Mouse (Mus musculus) erythroid progenitor cell, adult 5-6 weeks (primary cell): Measurements from ENCODE around the gene Cd37. TPM values are rescaled to one million over a fixed set of nuclear protein-coding genes. Genes with fewer than 3 reads are reported as not detected.

Experiments
- ATAC-seq: replicated peaks from 2 replicates; pipeline ENCODE4 v1.8.0; 2016; ENCODE audit warnings: moderate number of reproducible peaks, mild to moderate bottlenecking, moderate TSS enrichment, inconsistent platforms; ENCODE audit not compliant: poor library complexity, low FRiP score, severe bottlenecking
- total RNA-seq, 2 experiments: library from RNA; stranded (forward) in 1 of 2; stranded (reverse) in 1 of 2; fragments of 150-400 nt in 1 of 2; fragments of 186-747, 209-891 nt in 1 of 2; gene quantifications; 2 replicates each; pipeline versions ENCODE4 v1.2.3 to v1.2.4; 2015 to 2017; ENCODE audit warnings: low replicate concordance in 2 of 2

Gene Cd37
- total RNA-seq, 2 experiments from 2014 or later, result 54.8 to 82.2 TPM

GRCm38 (mm10) chr7:45211070-45211469 lies 27.8 kb downstream of the Cd37 start:
- ATAC-seq, result 0 out of 2 replicates have a peak, but pooled peaks have one; percentile 3

- ATAC-seq, result no peak
These were observed 30.7 kb downstream of the Cd37 start for GRCm38 (mm10) chr7:45208260-45208659.

- peak; percentile 88 for ATAC-seq
These were observed 34.4 kb downstream of the Cd37 start, which contains the start of gene Ccdc155 for GRCm38 (mm10) chr7:45204380-45205143. Gene Ccdc155 (minus strand): TSS chr7:45204892.

GRCm38 (mm10) chr7:45202654-45203053 lies 36.3 kb downstream of the Cd37 start:
- ATAC-seq, result no peak

- ATAC-seq, result no peak
These were observed 40.0 kb downstream of the Cd37 start for GRCm38 (mm10) chr7:45198961-45199360.

- no peak for ATAC-seq
These were observed 40.5 kb downstream of the Cd37 start for GRCm38 (mm10) chr7:45198435-45198834.

GRCm38 (mm10) chr7:45196994-45197393 lies 41.9 kb downstream of the Cd37 start:
- no peak for ATAC-seq

- ATAC-seq, result no peak
These were observed 42.8 kb downstream of the Cd37 start for GRCm38 (mm10) chr7:45196176-45196535.

- ATAC-seq, result no peak
These were observed 43.4 kb downstream of the Cd37 start for GRCm38 (mm10) chr7:45195341-45196175.

GRCm38 (mm10) chr7:45193871-45194785 lies 44.8 kb downstream of the Cd37 start:
- ATAC-seq, result peak; percentile 17; the same call in 1 of the 2 replicates

GRCm38 (mm10) chr7:45193406-45193805 lies 45.5 kb downstream of the Cd37 start:
- no peak for ATAC-seq

GRCm38 (mm10) chr7:45192585-45193310 lies 46.2 kb downstream of the Cd37 start:
- no peak for ATAC-seq

GRCm38 (mm10) chr7:45191803-45192363 lies 47.0 kb downstream of the Cd37 start:
- ATAC-seq, result no peak

GRCm38 (mm10) chr7:45191161-45191560 lies 47.8 kb downstream of the Cd37 start:
- no peak for ATAC-seq

GRCm38 (mm10) chr7:45190186-45190585 lies 48.7 kb downstream of the Cd37 start:
- 0 out of 2 replicates have a peak, but pooled peaks have one; percentile 12 for ATAC-seq

GRCm38 (mm10) chr7:45189600-45189999 lies 49.3 kb downstream of the Cd37 start:
- ATAC-seq, result no peak

- no peak for ATAC-seq
These were observed 53.0 kb downstream of the Cd37 start for GRCm38 (mm10) chr7:45185921-45186320.

- ATAC-seq, result no peak
These were observed 55.2 kb downstream of the Cd37 start for GRCm38 (mm10) chr7:45183672-45184071.
